Comparison of ENCODE assay signal across 8 mouse cellular contexts in the genomic region with DNA sequence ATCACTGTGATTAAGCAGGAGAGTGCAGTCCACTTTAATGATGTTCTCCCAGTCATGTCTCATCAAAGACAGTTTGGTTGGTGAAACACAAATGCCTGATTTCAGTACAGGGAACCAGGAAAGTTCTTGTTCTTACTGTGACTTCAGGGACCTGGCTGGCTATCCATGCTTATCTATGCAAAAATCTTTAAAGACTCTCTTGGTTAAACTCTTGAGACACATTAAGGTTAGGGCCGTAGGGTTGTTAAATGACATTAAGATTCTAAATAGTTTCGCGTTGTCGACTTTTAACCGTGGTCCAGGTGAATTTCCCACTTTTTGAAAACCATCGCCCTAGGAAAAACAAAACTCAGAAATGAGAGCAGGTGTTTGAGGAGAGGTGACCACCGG. TPM values are rescaled to one million over a fixed set of nuclear protein-coding genes. Genes with fewer than 3 reads are reported as not detected.
DNase-seq lines count a peak whose midpoint lies in the region; ATAC-seq and TF ChIP-seq lines count a peak whose summit lies in the region.

No protein-coding gene starts in this region.

- H3K27ac ChIP-seq in testis, adult 2 months (ENCODE audit: control insufficient read depth, insufficient read depth, low read depth, low read length) = peak overlapping the region; percentile 89
- peak overlapping the region; percentile 96; the same call in 1 of the 2 replicates for H3K27ac ChIP-seq in limb, embryonic 15.5 days
- peak overlapping the region; percentile 95 for H3K27ac ChIP-seq in stomach, embryonic 15.5 days

- peak overlapping the region; percentile 88 for H3K4me3 ChIP-seq in testis, adult 2 months (ENCODE audit: control insufficient read depth, low read depth, low read length)
- H3K4me3 ChIP-seq in limb, embryonic 15.5 days = peak overlapping the region; percentile 65
- H3K4me3 ChIP-seq in stomach, embryonic 15.5 days (replicated peaks) = peak overlapping the region; percentile 69

- TF ChIP-seq POLR2A in testis, adult 2 months (IDR thresholded peaks at IDR 0.05; ENCODE audit: control insufficient read depth, low read depth, low read length) = no peak

- peak overlapping the region; percentile 73 for H3K9ac ChIP-seq in limb, embryonic 15.5 days
- H3K9ac ChIP-seq in stomach, embryonic 15.5 days = peak overlapping the region; percentile 80

- no peaks in the 10 kb centered on the region for H3K36me3 ChIP-seq in testis, adult 2 months (ENCODE audit: control insufficient read depth, insufficient read depth, low read length)
- no peaks in the 10 kb centered on the region for H3K36me3 ChIP-seq in limb, embryonic 15.5 days
- no peaks in the 10 kb centered on the region for H3K36me3 ChIP-seq in stomach, embryonic 15.5 days

- ATAC-seq in limb, embryonic 15.5 days (ENCODE audit: insufficient number of reproducible peaks, low FRiP score, low TSS enrichment, low read depth) = no peak
- no peak for ATAC-seq in stomach, embryonic 15.5 days (ENCODE audit: insufficient read depth, low FRiP score, low read depth)

- WGBS in limb, embryonic 15.5 days = 2% methylated on average over 7 of the region's 7 CpGs
- 1% methylated on average over 7 of the region's 7 CpGs for WGBS in stomach, embryonic 15.5 days

- TF ChIP-seq CTCF in testis, adult 2 months (IDR thresholded peaks at IDR 0.05; ENCODE audit: control insufficient read depth, insufficient read depth, insufficient replicate concordance, low read depth, low read length) = no peak

- H3K27me3 ChIP-seq in testis, adult 2 months (ENCODE audit: control insufficient read depth, insufficient read depth, low read length) = no peaks in the 10 kb centered on the region
- no peaks in the 10 kb centered on the region for H3K27me3 ChIP-seq in limb, embryonic 15.5 days
- no peaks in the 10 kb centered on the region for H3K27me3 ChIP-seq in stomach, embryonic 15.5 days (replicated peaks)

- peaks cover 3% of the 10 kb centered on the region for H3K4me1 ChIP-seq in testis, adult 2 months (ENCODE audit: control insufficient read depth, insufficient read depth, low read length)
- H3K4me1 ChIP-seq in limb, embryonic 15.5 days = peaks cover 4% of the 10 kb centered on the region; the same call in 1 of the 2 replicates
- H3K4me1 ChIP-seq in stomach, embryonic 15.5 days = no peaks in the 10 kb centered on the region

- H3K4me2 ChIP-seq in limb, embryonic 15.5 days = peak overlapping the region; percentile 48
- peak overlapping the region; percentile 51 for H3K4me2 ChIP-seq in stomach, embryonic 15.5 days

- no peaks in the 10 kb centered on the region for H3K9me3 ChIP-seq in limb, embryonic 15.5 days
- H3K9me3 ChIP-seq in stomach, embryonic 15.5 days = no peaks in the 10 kb centered on the region

- DNase-seq in cerebellum, adult 9-11 months = peak; percentile 4
- DNase-seq in cerebellum, postnatal 25 days = no peak
- DNase-seq in testis, postnatal 10 days (ENCODE audit: low spot score) = no peak
- no peak for DNase-seq in spleen, postnatal 14 days (ENCODE audit: low spot score in 2 of 2)
- no peak for DNase-seq in layer of hippocampus, adult 11-12 months (ENCODE audit: low spot score)

RNA-seq across cellular contexts. Expression of a gene that starts 0.3 kb away (rescaled TPM):
- polyA plus RNA-seq in testis, adult 2 months (2012; rRNA removed) = 3.3 and 3.4 TPM in 2 replicates
- polyA plus RNA-seq in limb, embryonic 15.5 days (2015; fragmentation: Nextera tagmentation; extraction: Ambion mirVana) = 15.9 and 17.1 TPM in 2 replicates
- polyA plus RNA-seq in stomach, embryonic 15.5 days (2015; fragmentation: Nextera tagmentation; extraction: Ambion mirVana) = 26.4 and 29.9 TPM in 2 replicates
